Mouse (Mus musculus): Measurements from ENCODE around the gene Chst10. TPM values are rescaled to one million over a fixed set of nuclear protein-coding genes. Genes with fewer than 3 reads are reported as not detected.

The Chst10 gene
- total and polyA plus RNA-seq, 3 experiments, result 5.1 to 9.5 (median 7.3) TPM

DNA sequence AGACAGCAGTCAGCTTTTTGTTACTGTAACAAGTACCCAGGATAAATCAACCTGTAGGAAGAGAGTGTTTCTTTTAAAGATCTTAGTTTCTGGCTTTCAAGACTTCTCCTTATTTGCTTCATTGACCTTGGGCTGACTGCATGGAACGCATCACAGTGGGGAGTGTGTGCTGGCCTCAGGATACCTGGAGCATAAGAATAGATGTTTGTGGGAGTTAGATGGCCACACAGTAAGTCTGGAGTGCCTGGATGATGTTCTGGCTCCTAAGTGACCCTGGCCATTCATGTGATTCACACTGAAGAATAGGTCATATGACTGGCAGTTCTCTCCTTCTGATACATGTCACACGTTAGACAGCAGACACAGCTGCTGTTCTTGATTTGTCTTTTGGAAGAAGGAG lies 6.0 kb upstream of the Chst10 start:
- H3K4me3 ChIP-seq (replicated peaks in 1 of 3; ENCODE audit: low read depth in 2 of 3, low read length in 2 of 3, poor library complexity in 1 of 3), result no peak overlapping the region
- H3K27ac ChIP-seq (ENCODE audit: insufficient read depth, low read depth), result no peak overlapping the region
- H3K9me3 ChIP-seq (replicated peaks; ENCODE audit: low read length), result peaks cover 9% of the 10 kb centered on the region
- dilution Hi-C loops (cut with MboI; ENCODE audit: extremely low pct_ligation_motif_present, extremely low pct_unique_long_range_greater_than_20kb, low sequenced_read_pairs), result no loop called here
- TF ChIP-seq POLR2A (IDR thresholded peaks at IDR 0.05; ENCODE audit: low read depth, low read length) (no peak), MAFK (IDR thresholded peaks at IDR 0.05; ENCODE audit: insufficient replicate concordance, low read length) (no peak), UBTF (IDR thresholded peaks at IDR 0.05; ENCODE audit: low read depth, low read length) (no peak), CTCF (conservative IDR thresholded peaks at IDR 0.05 in 1 of 2, IDR thresholded peaks at IDR 0.05 in 1 of 2; ENCODE audit: low read depth in 2 of 2, low read length in 2 of 2) (no peak), USF1 (IDR thresholded peaks at IDR 0.05; ENCODE audit: low read depth, low read length) (no peak), ETS1 (conservative IDR thresholded peaks at IDR 0.05; ENCODE audit: low read depth, low read length) (no peak), JUND (conservative IDR thresholded peaks at IDR 0.05; ENCODE audit: low read depth, low read length) (no peak), ZNF384 (IDR thresholded peaks at IDR 0.05; ENCODE audit: low read depth, low read length) (no peak), TBP (conservative IDR thresholded peaks at IDR 0.05; ENCODE audit: low read depth, low read length) (no peak), MYC (IDR thresholded peaks at IDR 0.05; ENCODE audit: low read depth, low read length) (no peak), RCOR1 (conservative IDR thresholded peaks at IDR 0.05; ENCODE audit: low read depth, low read length) (no peak), SMC3 (IDR thresholded peaks at IDR 0.05; ENCODE audit: low read depth, low read length) (no peak), GABPA (IDR thresholded peaks at IDR 0.05; ENCODE audit: insufficient replicate concordance, low read depth, low read length) (no peak), USF2 (conservative IDR thresholded peaks at IDR 0.05; ENCODE audit: low read depth, low read length) (no peak), ZKSCAN1 (IDR thresholded peaks at IDR 0.05; ENCODE audit: borderline replicate concordance, low read depth, low read length) (no peak), MEF2A (IDR thresholded peaks at IDR 0.05; ENCODE audit: borderline replicate concordance, low read depth, low read length) (no peak), CHD1 (IDR thresholded peaks at IDR 0.05; ENCODE audit: low read depth, low read length) (no peak), MAZ (IDR thresholded peaks at IDR 0.05; ENCODE audit: low read depth, low read length) (no peak), RAD21 (IDR thresholded peaks at IDR 0.05; ENCODE audit: low read depth, low read length) (no peak), NELFE (IDR thresholded peaks at IDR 0.05; ENCODE audit: low read depth, low read length) (no peak)
- no peaks in the 10 kb centered on the region for H3K27me3 ChIP-seq (replicated peaks)
- no peaks in the 10 kb centered on the region for H3K36me3 ChIP-seq (replicated peaks in 1 of 2; ENCODE audit: control insufficient read depth in 1 of 2, insufficient read depth in 1 of 2, low read length in 1 of 2)
- no peak overlapping the region for H3K4me2 ChIP-seq (ENCODE audit: insufficient read depth, low read depth, poor library complexity, severe bottlenecking)
- H3K79me2 ChIP-seq (replicated peaks; ENCODE audit: control insufficient read depth, extremely low read depth, insufficient read depth, poor library complexity, severe bottlenecking), result no peaks in the 10 kb centered on the region
- DNase-seq (ENCODE audit: extremely low read depth), result no peak
- in situ Hi-C loops (cut with MboI; ENCODE audit: low pct_ligation_motif_present, low pct_unique_long_range_greater_than_20kb, low sequenced_read_pairs), result no loop called here
- H3K9ac ChIP-seq (ENCODE audit: insufficient read depth, low read depth), result no peak overlapping the region
- H3K4me1 ChIP-seq (ENCODE audit: control insufficient read depth in 1 of 2, insufficient read depth in 2 of 2), result peaks cover 4 to 41% of the 10 kb centered on the region in 2 experiments; a peak in 3 of 4 replicates

- peaks cover 9% of the 10 kb centered on the region for H3K9me3 ChIP-seq (replicated peaks; ENCODE audit: low read length)
- dilution Hi-C loops (cut with MboI; ENCODE audit: extremely low pct_ligation_motif_present, extremely low pct_unique_long_range_greater_than_20kb, low sequenced_read_pairs) (no loop called here), in situ Hi-C loops (cut with MboI; ENCODE audit: low pct_ligation_motif_present, low pct_unique_long_range_greater_than_20kb, low sequenced_read_pairs) (no loop called here)
- H3K4me3 ChIP-seq (replicated peaks in 1 of 3; ENCODE audit: low read depth in 2 of 3, low read length in 2 of 3, poor library complexity in 1 of 3), result no peak overlapping the region
- H3K79me2 ChIP-seq (replicated peaks; ENCODE audit: control insufficient read depth, extremely low read depth, insufficient read depth, poor library complexity, severe bottlenecking), result no peaks in the 10 kb centered on the region
- H3K4me1 ChIP-seq (ENCODE audit: control insufficient read depth in 1 of 2, insufficient read depth in 2 of 2), result peaks cover 4 to 44% of the 10 kb centered on the region in 2 experiments; a peak in 3 of 4 replicates
- no peak overlapping the region for H3K27ac ChIP-seq (ENCODE audit: insufficient read depth, low read depth)
- no peak overlapping the region for H3K9ac ChIP-seq (ENCODE audit: insufficient read depth, low read depth)
- peak; percentile 70 for DNase-seq (ENCODE audit: extremely low read depth)
- no peaks in the 10 kb centered on the region for H3K27me3 ChIP-seq (replicated peaks)
- TF ChIP-seq USF1 (IDR thresholded peaks at IDR 0.05; ENCODE audit: low read depth, low read length) (no peak), ETS1 (conservative IDR thresholded peaks at IDR 0.05; ENCODE audit: low read depth, low read length) (0 out of 2 replicates have a peak, but pooled peaks have one; percentile 23), MEF2A (IDR thresholded peaks at IDR 0.05; ENCODE audit: borderline replicate concordance, low read depth, low read length) (0 out of 2 replicates have a peak, but pooled peaks have one; percentile 31), EP300 (IDR thresholded peaks at IDR 0.05; ENCODE audit: low read length) (0 out of 2 replicates have a peak, but pooled peaks have one; percentile 33), BHLHE40 (IDR thresholded peaks at IDR 0.05; ENCODE audit: low read depth, low read length) (peak; percentile 60), GABPA (IDR thresholded peaks at IDR 0.05; ENCODE audit: insufficient replicate concordance, low read depth, low read length) (no peak)
- no peaks in the 10 kb centered on the region for H3K36me3 ChIP-seq (replicated peaks in 1 of 2; ENCODE audit: control insufficient read depth in 1 of 2, insufficient read depth in 1 of 2, low read length in 1 of 2)
- H3K4me2 ChIP-seq (ENCODE audit: insufficient read depth, low read depth, poor library complexity, severe bottlenecking), result no peak overlapping the region
These were observed 4.6 kb upstream of the Chst10 start for GRCm38 (mm10) chr1:38902571-38902970.

Data from CH12.LX (cell line).